Mouse (Mus musculus): ENCODE data around the gene Chmp4b.

Gene Chmp4b

DNA sequence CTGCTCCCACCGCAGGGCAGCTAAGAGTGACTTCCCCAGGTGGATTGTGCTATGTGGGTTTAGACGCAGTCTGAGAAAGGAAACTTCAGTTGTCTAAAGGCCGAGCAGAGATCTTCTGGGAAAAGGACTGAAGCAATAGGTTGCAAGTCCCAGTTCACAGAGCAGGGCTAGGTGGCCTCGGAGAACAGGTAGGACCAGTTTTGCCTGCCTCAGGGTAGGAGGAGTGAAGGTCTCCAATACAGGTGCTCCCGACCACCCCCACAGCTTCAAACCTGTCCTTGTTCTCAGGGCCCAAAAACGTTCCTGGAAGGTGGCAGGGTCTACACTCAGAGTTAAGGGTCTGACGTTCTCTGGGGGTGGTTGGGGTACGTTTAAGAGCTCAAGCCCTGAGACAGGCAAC is at the start of gene Chmp4b:
Chmp4b (plus strand) TSS at position 343 of the 400 bp plus-strand sequence.
- no peak for DNase-seq (ENCODE audit: low spot score in 2 of 2)

DNA sequence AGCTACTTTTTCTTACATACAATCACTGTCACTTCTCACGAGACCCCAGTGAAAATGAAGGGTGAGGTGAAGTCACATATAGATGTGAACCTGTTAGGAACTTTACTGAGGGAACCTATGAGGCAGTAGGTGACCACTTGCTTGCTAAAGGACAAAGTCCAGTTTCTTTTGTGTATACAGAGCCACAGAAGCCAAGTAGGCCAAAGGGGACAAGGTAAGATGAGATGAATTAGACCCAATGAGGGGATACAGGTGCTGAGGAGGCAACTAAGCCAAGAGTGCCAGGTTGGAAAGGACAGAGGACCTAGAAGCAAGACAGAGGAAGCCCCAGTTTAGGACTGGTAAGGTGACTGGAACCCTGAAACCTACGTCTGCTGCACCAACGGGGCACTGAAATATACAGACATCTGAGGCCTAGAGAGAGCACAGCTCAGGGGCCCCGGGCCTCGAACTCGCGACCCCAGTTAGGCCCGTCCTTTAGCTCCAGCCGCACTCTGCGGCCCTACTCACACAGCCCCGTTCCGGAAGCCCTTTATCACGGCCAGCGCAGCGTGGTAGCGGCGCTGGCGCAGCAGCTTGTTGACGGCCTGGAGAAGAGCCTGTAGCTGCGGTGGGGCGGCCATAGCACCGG is 48.4 kb upstream of the Chmp4b start:
- no peak for DNase-seq (ENCODE audit: low spot score in 2 of 2)

DNA sequence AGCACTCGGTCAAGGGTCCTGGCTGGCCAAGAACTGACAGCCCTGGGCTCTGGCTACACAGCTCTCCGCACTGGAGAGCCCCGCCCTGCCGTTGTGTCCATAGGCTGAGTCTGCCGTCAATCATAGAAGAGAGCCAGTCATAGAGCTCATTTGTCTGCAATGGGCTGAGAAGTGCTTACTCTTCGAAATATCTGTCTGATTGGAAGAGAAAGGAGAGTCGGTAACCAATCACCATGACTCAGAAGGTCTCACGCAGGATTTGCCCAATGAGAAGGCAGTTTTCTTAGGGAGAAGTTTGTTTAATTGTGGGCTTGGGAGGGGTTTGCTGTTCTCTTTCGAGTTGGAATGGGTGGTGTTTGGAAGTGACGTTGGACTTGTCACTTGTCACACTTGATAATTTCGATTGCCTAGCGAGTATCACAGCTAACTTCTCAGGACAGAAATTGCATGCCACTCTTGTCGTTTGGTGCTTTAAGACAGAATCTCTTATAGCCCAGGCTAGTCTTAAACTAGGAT is 47.8 kb upstream of the Chmp4b start, which contains the start of gene Pxmp4:
Pxmp4 (minus strand) TSS at position 71 of the 516 bp plus-strand sequence.
- peak; percentile 98 to 99 for DNase-seq (ENCODE audit: low spot score in 2 of 2)

DNA sequence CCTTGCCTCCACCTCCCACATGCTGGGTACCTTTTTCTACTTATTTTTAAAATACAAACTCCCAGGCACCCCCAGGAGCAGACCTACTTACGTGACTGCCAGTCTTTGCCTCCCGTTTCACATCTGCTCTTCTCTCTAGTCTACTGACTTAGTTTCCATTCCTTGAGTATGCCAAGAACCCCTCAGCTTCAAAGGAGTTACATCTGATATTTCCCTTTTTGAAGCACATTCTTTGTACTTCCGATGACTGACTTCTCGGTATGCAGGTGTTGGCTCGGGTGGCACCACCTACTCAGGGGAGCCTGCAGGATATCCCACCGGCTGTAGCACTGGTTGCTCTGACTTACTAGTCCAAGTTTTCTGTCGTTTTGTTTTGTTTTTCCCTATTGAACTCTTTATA is 47.3 kb upstream of the Chmp4b start:
- DNase-seq (ENCODE audit: low spot score in 2 of 2), result no peak

DNA sequence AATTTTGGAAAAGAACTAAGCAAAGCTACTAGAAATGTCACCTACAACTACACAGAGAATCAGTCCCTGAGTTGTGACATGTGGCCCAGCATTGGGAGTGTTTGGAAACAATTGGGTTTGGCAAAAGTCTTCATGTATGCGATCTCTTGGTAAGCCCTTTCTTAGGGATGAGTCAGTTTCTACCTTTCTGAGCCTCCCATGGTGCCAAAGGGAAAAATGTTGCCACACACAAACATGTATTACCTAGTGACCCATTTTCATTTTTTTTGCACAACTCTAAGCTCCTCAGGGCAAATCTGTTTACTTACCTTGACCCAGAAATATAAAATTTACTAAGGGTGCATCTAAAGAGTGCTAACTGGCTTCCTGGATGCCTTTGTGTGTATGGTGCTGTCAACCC is 44.5 kb upstream of the Chmp4b start:
- no peak for DNase-seq (ENCODE audit: low spot score in 2 of 2)

DNA sequence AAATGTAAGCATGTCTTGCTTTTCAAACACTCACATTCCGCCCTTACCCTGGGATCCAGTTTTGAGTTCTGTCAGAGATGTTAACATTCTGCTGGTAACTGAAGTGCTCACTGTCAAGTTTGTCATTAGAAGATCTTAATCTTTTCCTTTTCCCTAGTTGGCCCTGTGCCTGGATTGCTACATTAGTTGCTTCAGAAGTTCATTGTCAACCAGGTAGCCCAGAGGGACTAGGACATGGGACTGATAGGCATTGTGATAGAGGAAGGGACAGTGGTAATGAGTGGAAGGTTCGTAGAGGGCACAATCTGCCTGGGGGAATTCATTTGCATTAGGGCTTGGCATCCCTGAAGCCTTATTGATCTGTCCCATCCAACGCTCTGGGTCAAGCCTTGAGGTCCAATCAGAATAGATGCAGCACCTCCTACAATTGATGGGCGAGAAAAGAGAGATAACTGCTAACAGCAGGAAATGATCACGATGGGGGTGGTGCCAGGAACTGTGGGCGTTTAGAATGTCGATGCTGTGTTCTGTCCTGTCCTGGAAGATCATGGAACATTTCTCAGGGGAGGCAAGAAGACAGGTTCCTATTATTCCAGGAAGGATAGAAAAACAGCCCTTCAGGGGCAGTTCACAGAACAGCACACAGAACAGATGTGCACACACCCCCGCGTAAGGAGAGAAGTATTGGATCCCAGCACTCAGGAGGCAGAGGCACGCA is 42.3 kb upstream of the Chmp4b start:
- no peak for DNase-seq (ENCODE audit: low spot score in 2 of 2)

DNA sequence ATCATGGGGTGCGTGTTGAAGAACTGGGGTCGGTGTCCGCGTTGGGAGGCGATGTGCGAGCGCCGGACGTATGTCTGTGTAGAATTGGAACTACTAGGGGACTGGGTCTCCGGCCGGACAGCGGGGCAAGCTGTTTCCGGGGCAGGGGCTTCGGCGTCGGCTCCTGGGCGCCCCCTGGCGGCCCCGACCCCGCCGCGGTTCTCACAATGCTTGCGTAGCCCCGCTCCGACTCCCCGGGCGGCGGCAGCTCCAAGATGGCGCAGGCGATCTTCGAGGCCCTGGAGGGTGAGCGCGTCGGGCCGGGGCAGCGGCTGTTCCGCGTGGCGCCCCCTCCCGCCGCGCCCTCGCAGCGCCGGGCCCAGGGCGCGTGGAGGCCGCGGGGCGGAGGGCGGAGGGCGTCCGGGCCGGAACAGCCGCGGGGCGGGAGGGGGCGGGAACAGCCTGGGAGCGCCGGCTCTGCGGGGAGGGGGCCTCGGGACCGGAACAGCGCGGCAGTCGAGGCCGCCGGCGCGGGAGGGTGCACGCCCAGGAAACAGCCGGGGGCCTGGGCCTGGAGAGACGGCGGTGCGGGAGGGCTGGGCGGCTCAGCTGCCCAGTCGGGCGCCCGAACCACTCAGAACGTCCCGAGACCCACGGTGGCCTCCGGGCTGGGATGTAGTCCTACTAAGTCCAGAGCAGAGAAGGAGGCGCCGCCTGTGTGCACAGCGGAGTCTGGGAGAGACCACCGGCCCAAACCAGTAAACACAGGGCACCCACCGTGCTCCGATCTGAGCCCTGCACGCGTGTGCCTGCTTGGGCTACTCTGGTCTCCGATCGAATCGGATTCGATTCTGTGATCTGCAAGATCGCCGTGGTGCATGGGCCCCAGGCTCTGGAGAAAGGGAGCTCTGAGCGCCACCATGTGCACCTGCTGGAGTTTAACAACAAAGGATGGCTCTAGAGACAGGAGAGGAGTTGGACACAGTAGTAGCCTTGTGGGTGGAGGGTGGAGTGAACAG is 38.1 kb upstream of the Chmp4b start, which contains the start of the genes Zfp341 and 4930519P11Rik:
Zfp341 (plus strand) TSS at position 180 of the 998 bp plus-strand sequence.
4930519P11Rik (minus strand) TSS at position 320 of the 998 bp plus-strand sequence.
- DNase-seq (ENCODE audit: low spot score in 2 of 2), result peak; percentile 89 to 91

DNA sequence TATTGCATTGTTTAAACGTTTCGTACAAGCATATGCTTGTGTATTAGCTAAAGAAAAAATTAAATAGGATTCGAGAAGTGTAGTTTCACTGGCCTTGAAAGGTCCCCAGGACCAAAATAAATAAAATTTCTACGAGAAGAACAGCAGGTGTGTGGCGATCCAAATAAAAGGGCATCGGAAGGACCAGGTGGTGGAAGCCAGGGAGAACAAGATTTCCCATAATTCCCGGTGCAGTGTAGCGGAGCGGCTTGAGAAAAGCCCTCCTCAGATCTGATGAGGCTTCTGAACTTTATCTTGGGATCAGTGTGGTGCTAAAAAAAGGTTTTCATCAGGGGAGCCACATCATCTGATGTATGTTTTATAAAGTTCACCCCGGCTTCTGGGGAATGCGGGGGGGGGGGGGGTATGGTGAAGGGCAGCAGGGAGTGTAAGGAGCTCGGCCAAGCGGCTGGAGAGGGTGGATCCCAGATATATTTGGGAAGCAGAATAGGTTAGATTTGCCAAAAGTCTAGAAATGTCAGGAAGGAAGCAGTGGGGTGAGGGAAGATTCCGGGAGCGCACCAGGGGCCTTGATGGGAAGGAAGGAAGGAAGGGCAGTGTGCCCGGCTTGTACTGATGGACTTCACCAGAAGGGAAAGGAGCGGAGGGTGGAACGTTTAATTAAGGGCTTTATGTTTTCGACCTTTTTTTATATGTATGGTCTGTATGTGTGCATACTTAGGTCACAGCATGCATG is 36.5 kb upstream of the Chmp4b start:
- DNase-seq (ENCODE audit: low spot score in 2 of 2), result no peak

DNA sequence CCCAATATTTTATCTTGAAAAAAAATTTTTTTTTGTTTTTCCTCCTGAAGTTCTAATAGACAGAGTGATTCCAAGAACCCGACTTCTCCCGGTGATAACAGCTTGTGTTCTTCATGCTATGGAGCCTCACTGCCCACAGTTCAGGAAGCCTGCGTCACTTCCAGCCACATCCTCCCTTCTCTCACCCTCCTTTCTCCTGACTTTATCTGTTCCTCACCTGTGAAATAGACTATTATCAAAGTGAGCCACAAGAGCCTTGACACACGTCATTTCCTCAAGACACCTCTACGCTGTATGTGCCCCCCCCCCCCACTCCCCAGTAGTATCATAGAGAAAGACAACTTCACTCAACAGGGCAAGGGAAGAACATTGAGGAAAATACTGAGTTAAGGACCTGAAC is 35.8 kb upstream of the Chmp4b start:
- DNase-seq (ENCODE audit: low spot score in 2 of 2), result no peak

DNA sequence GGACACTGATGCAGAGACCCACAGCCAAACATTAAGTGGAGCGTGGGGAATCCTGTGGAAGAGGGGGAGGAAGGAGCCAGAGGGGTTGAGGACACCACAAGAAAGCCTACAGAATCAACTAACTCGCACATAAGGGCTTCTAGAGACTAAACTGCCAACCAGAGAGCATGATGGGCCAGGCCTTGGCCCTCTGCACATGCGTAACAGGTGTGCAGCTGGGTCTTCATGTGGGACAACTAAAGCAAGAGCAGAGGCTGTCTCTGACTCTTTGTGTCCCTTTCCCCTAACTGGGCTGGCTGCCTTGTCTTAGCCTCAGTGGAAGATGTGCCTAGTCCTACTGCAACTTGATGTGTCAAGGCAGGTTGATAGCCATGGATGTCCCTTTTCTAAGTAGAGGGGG is 34.4 kb upstream of the Chmp4b start:
- DNase-seq (ENCODE audit: low spot score in 2 of 2), result no peak

DNA sequence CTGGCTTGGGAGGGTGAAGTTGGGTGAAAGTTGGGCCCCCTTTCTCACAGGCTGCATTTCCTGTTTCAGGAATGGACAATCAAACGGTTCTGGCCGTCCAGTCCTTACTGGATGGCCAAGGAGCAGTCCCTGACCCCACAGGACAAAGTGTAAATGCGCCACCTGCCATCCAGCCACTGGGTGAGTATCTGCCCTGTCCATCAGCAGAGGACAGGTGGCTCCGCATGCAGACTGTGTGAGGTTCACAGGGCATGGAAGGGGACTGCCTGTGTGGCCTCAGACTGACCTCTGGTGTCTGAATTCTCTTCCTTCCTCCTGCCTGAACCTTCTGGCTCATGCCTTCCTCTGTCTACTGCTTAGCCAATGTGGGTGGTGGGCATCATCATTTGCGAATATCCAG is 29.8 kb upstream of the Chmp4b start:
- no peak for DNase-seq (ENCODE audit: low spot score in 2 of 2)

DNA sequence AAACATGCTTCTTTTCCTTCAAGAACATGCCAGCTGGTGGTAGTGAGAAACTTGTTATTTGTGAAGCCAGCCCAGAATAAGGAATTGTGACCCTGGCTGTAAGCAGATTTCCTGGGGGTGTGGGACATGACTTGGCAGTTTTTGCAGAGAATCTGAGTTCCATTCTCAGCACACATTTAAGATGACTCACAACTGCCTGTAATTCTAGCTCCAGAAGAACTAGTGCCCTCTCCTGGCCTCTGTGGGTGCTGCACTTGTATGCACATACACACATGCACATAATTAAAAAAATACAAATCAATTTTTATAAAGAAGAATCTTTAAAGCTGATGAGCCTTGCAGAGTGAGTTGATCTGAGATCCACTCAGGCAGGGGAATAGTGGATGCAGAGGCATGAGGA is 27.4 kb upstream of the Chmp4b start:
- no peak for DNase-seq (ENCODE audit: low spot score in 2 of 2)

DNA sequence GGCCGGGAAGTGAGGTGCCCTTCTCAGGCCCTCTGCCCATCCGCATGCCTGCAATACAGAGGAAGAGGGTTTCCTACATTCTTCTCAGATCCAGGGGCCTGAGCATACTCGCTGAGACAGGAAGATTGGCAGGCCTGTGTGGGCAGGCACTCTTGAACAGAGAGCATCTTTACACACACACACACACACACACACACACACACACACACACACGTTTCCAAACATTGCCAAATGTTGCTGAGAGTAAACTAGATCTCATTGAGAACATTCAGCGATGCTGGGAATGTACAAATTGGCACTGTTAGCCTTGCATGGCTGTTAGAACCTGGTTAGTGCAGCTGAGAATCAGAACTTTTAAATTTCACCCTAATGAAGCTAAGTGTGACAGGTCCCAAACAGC is 21.0 kb upstream of the Chmp4b start:
- DNase-seq (ENCODE audit: low spot score in 2 of 2), result no peak

DNA sequence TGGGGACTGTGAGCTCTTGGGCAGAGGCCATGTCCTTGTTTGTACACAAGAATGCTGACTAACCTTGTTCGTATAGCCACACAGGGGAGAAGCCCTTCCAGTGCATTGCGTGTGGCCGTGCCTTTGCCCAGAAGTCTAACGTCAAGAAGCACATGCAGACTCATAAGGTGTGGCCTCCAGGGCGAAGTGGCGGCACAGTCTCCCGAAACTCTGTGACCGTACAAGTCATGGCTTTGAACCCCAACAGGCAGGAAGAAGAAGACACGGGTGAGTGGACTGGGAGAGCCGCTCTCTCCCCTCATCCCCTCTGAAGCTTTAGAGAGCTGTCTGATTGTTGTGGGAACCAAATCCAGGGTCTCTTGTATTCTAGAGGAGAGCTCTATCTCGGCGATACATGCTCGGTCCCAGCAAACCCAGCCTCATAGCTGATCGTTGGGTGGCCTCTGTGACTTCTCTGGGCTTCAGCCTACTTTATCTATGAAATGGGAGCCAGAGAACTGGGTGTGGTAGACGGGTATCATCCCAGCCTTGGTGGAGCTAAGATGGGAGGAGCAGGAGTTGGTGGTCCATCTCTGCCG is 19.2 kb upstream of the Chmp4b start:
- DNase-seq (ENCODE audit: low spot score in 2 of 2), result peak; percentile 72 to 79

DNA sequence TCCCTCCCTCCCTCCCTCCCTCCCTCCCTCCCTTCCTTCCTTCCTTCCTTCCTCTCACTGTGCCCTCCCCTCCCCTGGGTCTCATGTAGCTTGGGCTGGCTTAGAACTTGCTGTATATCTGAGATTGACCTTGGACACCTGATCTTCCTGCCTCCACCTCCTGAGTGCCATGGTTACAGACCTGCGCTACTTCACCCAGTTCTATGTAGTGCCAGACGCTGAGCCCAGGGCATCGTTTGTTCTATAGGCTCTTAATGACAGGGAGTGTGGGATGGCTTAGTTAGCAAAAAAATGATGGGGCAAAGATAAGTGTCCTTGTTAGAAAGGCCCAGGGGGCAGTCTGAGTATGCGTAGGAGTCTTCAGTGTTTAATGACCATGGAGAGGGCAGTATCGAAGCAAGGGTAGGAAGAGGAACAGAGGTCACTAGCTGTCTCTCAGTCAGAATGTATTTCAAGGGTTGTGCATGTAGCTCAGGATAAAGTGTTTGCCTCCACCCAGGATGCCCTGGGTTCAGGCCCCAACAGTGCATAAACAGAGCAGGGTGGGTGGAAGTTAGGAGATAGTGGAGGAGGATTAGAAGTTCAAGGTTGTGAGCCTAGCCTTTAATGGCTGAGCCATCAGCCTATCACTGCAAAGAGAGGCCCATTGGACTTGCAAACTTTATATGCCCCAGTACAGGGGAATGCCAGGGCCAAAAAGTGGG is 18.3 kb upstream of the Chmp4b start:
- DNase-seq (ENCODE audit: low spot score in 2 of 2), result peak in 1 of 2 experiments; percentile 50

DNA sequence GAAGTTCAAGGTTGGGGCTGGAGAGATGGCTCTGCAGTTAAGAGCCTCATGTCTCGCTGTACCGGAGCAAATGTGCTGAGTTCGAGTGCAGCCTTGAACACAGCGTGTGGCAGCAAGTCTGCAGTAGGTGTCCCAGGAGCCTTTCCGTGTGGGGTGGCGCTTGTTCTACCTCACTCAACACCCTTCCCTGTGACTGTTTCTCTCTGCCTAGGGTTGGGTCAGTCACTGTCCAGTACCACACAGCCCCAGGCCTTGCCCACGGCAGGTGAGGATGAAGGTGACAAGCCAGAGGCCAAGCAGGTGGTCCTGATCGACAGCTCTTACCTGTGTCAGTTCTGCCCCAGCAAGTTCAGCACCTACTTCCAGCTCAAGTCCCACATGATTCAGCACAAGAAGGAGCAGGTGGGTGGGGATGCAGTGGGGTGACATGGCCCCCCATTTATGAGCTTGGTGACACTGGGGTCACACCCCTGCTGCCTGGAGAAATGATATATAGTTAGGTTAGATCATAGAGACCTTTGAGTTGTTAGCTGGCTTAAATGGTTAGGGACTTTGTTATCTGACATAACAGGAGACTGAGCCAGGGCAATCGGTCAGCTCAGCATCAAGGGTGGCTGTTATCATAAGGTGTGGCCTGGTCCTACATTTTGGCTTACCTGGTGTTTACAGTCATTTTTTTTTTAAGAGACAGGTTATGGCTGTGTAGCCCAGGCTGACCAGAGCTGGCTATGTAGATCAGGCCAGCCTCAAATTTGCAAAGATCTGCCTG is 17.4 kb upstream of the Chmp4b start:
- peak; percentile 32 to 63 for DNase-seq (ENCODE audit: low spot score in 2 of 2)

DNA sequence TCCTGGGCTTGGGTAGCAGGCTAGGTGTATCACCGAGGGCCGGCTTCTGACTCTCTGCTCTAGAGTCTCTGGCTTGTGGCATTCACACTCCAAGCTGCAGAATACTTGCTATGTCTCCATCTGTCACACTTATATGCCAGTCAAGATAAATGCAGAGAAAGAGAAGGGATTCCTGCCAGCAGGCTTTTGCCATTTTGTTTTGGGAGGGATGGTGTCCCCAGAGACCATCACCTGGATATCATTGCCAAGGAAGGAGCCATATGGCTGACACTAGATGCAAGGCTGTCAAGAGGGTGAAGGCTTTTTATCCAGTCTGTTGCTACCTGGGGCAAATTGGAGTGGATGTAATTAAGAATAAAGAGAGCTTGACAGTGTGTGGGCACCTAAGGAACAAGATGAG is 15.7 kb upstream of the Chmp4b start:
- DNase-seq (ENCODE audit: low spot score in 2 of 2), result no peak

DNA sequence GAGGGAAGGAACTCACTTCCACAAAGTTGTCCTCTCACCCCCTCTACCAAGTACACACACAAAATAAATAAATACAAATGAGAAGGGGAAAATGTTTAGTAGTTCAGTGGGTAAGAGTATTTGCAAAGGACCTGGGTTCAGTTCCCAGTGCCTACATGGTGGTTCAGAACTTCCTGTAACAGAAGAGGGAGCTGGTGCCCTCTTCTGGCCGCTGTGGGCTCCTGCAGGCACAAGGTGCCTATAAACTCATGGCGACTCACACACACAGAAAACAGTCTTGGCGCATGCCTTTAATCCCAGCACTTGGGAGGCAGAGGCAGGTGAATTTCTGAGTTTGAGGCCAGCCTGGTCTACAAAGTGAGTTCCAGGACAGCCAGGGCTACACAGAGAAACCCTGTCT is 13.0 kb upstream of the Chmp4b start:
- no peak for DNase-seq (ENCODE audit: low spot score in 2 of 2)

DNA sequence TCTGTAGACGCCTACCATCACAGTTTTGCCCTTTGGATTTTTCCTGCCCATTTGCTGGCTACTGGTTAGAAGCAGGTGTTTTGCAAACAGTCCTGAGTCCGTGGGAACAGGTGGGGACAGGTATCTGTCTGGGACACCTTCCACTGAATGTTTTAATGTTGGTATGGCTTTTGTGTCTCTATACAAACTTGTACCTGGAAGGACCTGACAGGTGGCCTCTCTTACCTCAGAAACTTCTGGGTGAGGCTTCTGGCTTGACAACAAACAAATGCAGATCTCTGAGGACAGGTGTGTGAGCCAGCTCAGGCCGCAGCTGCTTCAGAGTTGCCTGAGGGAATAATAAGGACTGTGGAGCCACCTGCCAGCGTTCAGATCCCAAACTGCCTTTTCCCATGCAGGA is 12.4 kb upstream of the Chmp4b start:
- DNase-seq (ENCODE audit: low spot score in 2 of 2), result no peak

Data from spleen, postnatal 10 days (tissue).